Mouse (Mus musculus): ENCODE measurements at regions not wholly inside any gene's neighbourhood (a gene's known extent, or its start where the extent isn't known, plus 50 kb on each side); places are given as distances from the start of the nearest gene placed in this dataset.

GRCm38 (mm10) chr16:29829457-29829856 is 234.7 kb upstream of the Hes1 start:
- Histone ChIP-seq H3K9ac (replicated peaks) (no peak overlapping the region), H3K27me3 (ENCODE audit: control insufficient read depth, insufficient read depth, low read length) (no peaks in the 10 kb centered on the region), H3K4me2 (ENCODE audit: low read depth) (no peak overlapping the region), H3K27ac (no peak overlapping the region), H3K36me3 (replicated peaks; ENCODE audit: control insufficient read depth, insufficient read depth, low read depth) (no peaks in the 10 kb centered on the region), H3K9me3 (ENCODE audit: control insufficient read depth, low read length) (no peaks in the 10 kb centered on the region), H3K4me3 (ENCODE audit: insufficient read depth in 1 of 2, low read depth in 2 of 2, low read length in 2 of 2) (no peak overlapping the region), H3K4me1 (replicated peaks; ENCODE audit: control insufficient read depth in 2 of 2, insufficient read depth in 2 of 2, low read length in 1 of 2) (0 out of 4 replicates have a peak, but pooled peaks cover 0 to 2% of the 10 kb centered on the region in 2 experiments)
- no peak for TF ChIP-seq EP300 (IDR thresholded peaks at IDR 0.05; ENCODE audit: low read depth)
- TF ChIP-seq CTCF (IDR thresholded peaks at IDR 0.05; ENCODE audit: low read depth): no peak
- WGBS (ENCODE audit: insufficient replicate concordance): 73% methylated on average over 9 of the region's 9 CpGs
- ATAC-seq (ENCODE audit: insufficient read depth) (no peak), DNase-seq (ENCODE audit: low read depth in 3 of 3, low spot score in 3 of 3) (no peak)

GRCm38 (mm10) chr16:29830101-29830500 is 234.1 kb upstream of the Hes1 start:
- no peaks in the 10 kb centered on the region for H3K36me3 ChIP-seq (replicated peaks; ENCODE audit: control insufficient read depth, insufficient read depth, low read depth)

DNA sequence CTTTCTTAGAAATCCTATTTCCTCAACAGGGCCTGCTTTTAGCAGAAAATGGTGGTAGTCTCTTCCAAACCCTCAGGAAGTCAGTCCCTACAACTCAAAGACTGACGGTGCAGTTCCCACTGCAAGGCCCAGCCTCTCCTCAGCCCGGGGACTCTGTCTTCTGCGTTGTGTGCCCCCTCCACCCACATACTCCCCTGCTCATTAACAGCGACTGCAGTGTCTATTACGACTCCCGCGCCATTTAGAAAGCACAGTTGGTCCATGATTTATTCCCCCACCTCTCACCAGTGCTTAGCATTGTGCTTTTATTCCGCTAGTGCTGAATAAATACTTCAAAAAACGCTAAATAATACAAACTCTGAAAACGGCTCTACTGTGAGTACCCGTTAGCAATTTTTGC is 230.9 kb upstream of the Hes1 start:
- Histone ChIP-seq H3K27ac (no peak overlapping the region), H3K27me3 (ENCODE audit: control insufficient read depth, insufficient read depth, low read length) (no peaks in the 10 kb centered on the region), H3K4me1 (replicated peaks; ENCODE audit: control insufficient read depth in 2 of 2, insufficient read depth in 2 of 2, low read length in 1 of 2) (peaks cover 0 to 2% of the 10 kb centered on the region in 2 experiments; a peak in 2 of 4 replicates), H3K4me2 (ENCODE audit: low read depth) (no peak overlapping the region), H3K4me3 (ENCODE audit: insufficient read depth in 1 of 2, low read depth in 2 of 2, low read length in 2 of 2) (no peak overlapping the region), H3K36me3 (replicated peaks; ENCODE audit: control insufficient read depth, insufficient read depth, low read depth) (no peaks in the 10 kb centered on the region), H3K9ac (replicated peaks) (no peak overlapping the region), H3K9me3 (ENCODE audit: control insufficient read depth, low read length) (no peaks in the 10 kb centered on the region)
- WGBS (ENCODE audit: insufficient replicate concordance): 67% methylated on average over 11 of the region's 11 CpGs
- ATAC-seq (ENCODE audit: insufficient read depth): no peak
- no peak for DNase-seq (ENCODE audit: low read depth in 3 of 3, low spot score in 3 of 3)
- TF ChIP-seq CTCF (IDR thresholded peaks at IDR 0.05; ENCODE audit: low read depth): no peak
- no peak for TF ChIP-seq EP300 (IDR thresholded peaks at IDR 0.05; ENCODE audit: low read depth)

More at GRCm38 (mm10) chr16:29830101-29830500, 234.1 kb upstream of the Hes1 start:
- no peak overlapping the region for H3K27ac ChIP-seq
- no peak overlapping the region for H3K4me3 ChIP-seq (ENCODE audit: insufficient read depth in 1 of 2, low read depth in 2 of 2, low read length in 2 of 2)
- H3K9ac ChIP-seq (replicated peaks): no peak overlapping the region
- H3K9me3 ChIP-seq (ENCODE audit: control insufficient read depth, low read length): no peaks in the 10 kb centered on the region
- no peaks in the 10 kb centered on the region for H3K27me3 ChIP-seq (ENCODE audit: control insufficient read depth, insufficient read depth, low read length)
- H3K4me1 ChIP-seq (replicated peaks; ENCODE audit: control insufficient read depth in 2 of 2, insufficient read depth in 2 of 2, low read length in 1 of 2): peaks cover 0 to 2% of the 10 kb centered on the region in 2 experiments; a peak in 1 of 4 replicates
- ATAC-seq (ENCODE audit: insufficient read depth) (no peak), DNase-seq (ENCODE audit: low read depth in 3 of 3, low spot score in 3 of 3) (no peak)
- TF ChIP-seq EP300 (IDR thresholded peaks at IDR 0.05; ENCODE audit: low read depth) (no peak), CTCF (IDR thresholded peaks at IDR 0.05; ENCODE audit: low read depth) (no peak)
- no peak overlapping the region for H3K4me2 ChIP-seq (ENCODE audit: low read depth)

DNA sequence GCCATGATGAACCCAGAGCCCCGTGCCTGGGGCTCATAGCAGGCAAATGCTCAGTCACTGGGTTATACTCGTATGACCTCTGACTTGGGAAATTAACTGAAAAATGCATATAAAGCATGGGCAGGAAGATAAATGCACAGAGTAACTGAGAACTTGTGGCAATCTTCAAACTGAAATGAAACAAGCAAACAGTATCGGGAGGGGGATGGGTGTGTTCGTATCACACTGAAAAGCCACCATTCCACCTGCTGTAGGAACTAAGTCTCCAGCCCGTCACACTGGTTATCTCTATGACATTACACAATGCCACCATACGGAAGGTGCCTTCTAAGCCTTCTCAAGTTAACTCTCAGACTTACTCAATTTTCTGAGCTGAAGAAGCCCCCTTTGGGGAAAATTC is 230.3 kb upstream of the Hes1 start:
- ATAC-seq (ENCODE audit: insufficient read depth) (peak; percentile 58; the same call in 1 of the 2 replicates), DNase-seq (ENCODE audit: low read depth in 3 of 3, low spot score in 3 of 3) (peak in 1 of 3 experiments; percentile 24)
- Histone ChIP-seq H3K9ac (replicated peaks) (no peak overlapping the region), H3K9me3 (ENCODE audit: control insufficient read depth, low read length) (no peaks in the 10 kb centered on the region), H3K27ac (no peak overlapping the region), H3K4me2 (ENCODE audit: low read depth) (peak overlapping the region; percentile 20; the same call in 1 of the 2 replicates), H3K36me3 (replicated peaks; ENCODE audit: control insufficient read depth, insufficient read depth, low read depth) (no peaks in the 10 kb centered on the region), H3K27me3 (ENCODE audit: control insufficient read depth, insufficient read depth, low read length) (no peaks in the 10 kb centered on the region), H3K4me1 (replicated peaks; ENCODE audit: control insufficient read depth in 2 of 2, insufficient read depth in 2 of 2, low read length in 1 of 2) (peaks cover 3 to 5% of the 10 kb centered on the region in 2 experiments; a peak in 3 of 4 replicates), H3K4me3 (ENCODE audit: insufficient read depth in 1 of 2, low read depth in 2 of 2, low read length in 2 of 2) (no peak overlapping the region)
- WGBS (ENCODE audit: insufficient replicate concordance): 18% methylated on average over 6 of the region's 6 CpGs
- TF ChIP-seq EP300 (IDR thresholded peaks at IDR 0.05; ENCODE audit: low read depth) (peak; percentile 56), CTCF (IDR thresholded peaks at IDR 0.05; ENCODE audit: low read depth) (no peak)

GRCm38 (mm10) chr16:29834669-29835068 is 229.5 kb upstream of the Hes1 start:
- WGBS (ENCODE audit: insufficient replicate concordance): 65% methylated on average over 6 of the region's 6 CpGs
- no peak for DNase-seq (ENCODE audit: low read depth in 3 of 3, low spot score in 3 of 3)
- no peak for ATAC-seq (ENCODE audit: insufficient read depth)
- Histone ChIP-seq H3K4me2 (ENCODE audit: low read depth) (no peak overlapping the region), H3K27ac (no peak overlapping the region), H3K36me3 (replicated peaks; ENCODE audit: control insufficient read depth, insufficient read depth, low read depth) (no peaks in the 10 kb centered on the region), H3K9me3 (ENCODE audit: control insufficient read depth, low read length) (no peaks in the 10 kb centered on the region), H3K4me3 (ENCODE audit: insufficient read depth in 1 of 2, low read depth in 2 of 2, low read length in 2 of 2) (no peak overlapping the region), H3K27me3 (ENCODE audit: control insufficient read depth, insufficient read depth, low read length) (no peaks in the 10 kb centered on the region), H3K4me1 (replicated peaks; ENCODE audit: control insufficient read depth in 2 of 2, insufficient read depth in 2 of 2, low read length in 1 of 2) (peaks cover 3 to 12% of the 10 kb centered on the region in 2 experiments; a peak in 3 of 4 replicates), H3K9ac (replicated peaks) (no peak overlapping the region)
- TF ChIP-seq CTCF (IDR thresholded peaks at IDR 0.05; ENCODE audit: low read depth) (no peak), EP300 (IDR thresholded peaks at IDR 0.05; ENCODE audit: low read depth) (no peak)
